Mouse (Mus musculus) adrenal gland, adult (tissue): ENCODE results near the gene Rab3c.

Source experiments
- DNase-seq, 2 experiments: peaks; one replicate each; pipeline ENCODE4 v3.0.0; 2022 to 2023; ENCODE audit warnings: low spot score in 1 of 2; ENCODE audit not compliant: inconsistent age in 2 of 2

Rab3c gene

GRCm38 (mm10) chr13:110198906-110199305, 81.9 kb downstream of the Rab3c start:
- no peak for DNase-seq

- no peak for DNase-seq
These were observed 90.8 kb downstream of the Rab3c start for GRCm38 (mm10) chr13:110190039-110190438.

- no peak for DNase-seq
These were observed 95.7 kb downstream of the Rab3c start for GRCm38 (mm10) chr13:110184963-110185685.

- no peak for DNase-seq
These were observed 105.1 kb downstream of the Rab3c start for GRCm38 (mm10) chr13:110175651-110176050.

GRCm38 (mm10) chr13:110169669-110170068, 111.1 kb downstream of the Rab3c start:
- no peak for DNase-seq

- no peak for DNase-seq
These were observed 111.6 kb downstream of the Rab3c start for GRCm38 (mm10) chr13:110169152-110169551.

GRCm38 (mm10) chr13:110168570-110168969, 112.2 kb downstream of the Rab3c start:
- no peak for DNase-seq

- DNase-seq = no peak
These were observed 114.0 kb downstream of the Rab3c start for GRCm38 (mm10) chr13:110166622-110167330.

GRCm38 (mm10) chr13:110159980-110160379, 120.8 kb downstream of the Rab3c start:
- no peak for DNase-seq

GRCm38 (mm10) chr13:110158588-110159519, 121.9 kb downstream of the Rab3c start:
- no peak for DNase-seq

GRCm38 (mm10) chr13:110145545-110145944, 135.3 kb downstream of the Rab3c start:
- DNase-seq = no peak

- no peak for DNase-seq
These were observed 135.8 kb downstream of the Rab3c start for GRCm38 (mm10) chr13:110145019-110145418.

GRCm38 (mm10) chr13:110139339-110139738, 141.5 kb downstream of the Rab3c start:
- peak in 1 of 2 experiments; percentile 32 for DNase-seq

GRCm38 (mm10) chr13:110138644-110139043, 142.2 kb downstream of the Rab3c start:
- DNase-seq = peak; percentile 9 to 51

GRCm38 (mm10) chr13:110127613-110128258, 153.1 kb downstream of the Rab3c start:
- no peak for DNase-seq

- no peak for DNase-seq
These were observed 158.0 kb downstream of the Rab3c start for GRCm38 (mm10) chr13:110122825-110123224.

GRCm38 (mm10) chr13:110116892-110117291, 163.9 kb downstream of the Rab3c start:
- no peak for DNase-seq

GRCm38 (mm10) chr13:110116316-110116715, 164.5 kb downstream of the Rab3c start:
- no peak for DNase-seq

- DNase-seq = no peak
These were observed 165.7 kb downstream of the Rab3c start for GRCm38 (mm10) chr13:110114870-110115645.

- DNase-seq = no peak
These were observed 167.1 kb downstream of the Rab3c start for GRCm38 (mm10) chr13:110113711-110114110.
